Mouse (Mus musculus): ENCODE data around the gene Gm20521.

DNA sequence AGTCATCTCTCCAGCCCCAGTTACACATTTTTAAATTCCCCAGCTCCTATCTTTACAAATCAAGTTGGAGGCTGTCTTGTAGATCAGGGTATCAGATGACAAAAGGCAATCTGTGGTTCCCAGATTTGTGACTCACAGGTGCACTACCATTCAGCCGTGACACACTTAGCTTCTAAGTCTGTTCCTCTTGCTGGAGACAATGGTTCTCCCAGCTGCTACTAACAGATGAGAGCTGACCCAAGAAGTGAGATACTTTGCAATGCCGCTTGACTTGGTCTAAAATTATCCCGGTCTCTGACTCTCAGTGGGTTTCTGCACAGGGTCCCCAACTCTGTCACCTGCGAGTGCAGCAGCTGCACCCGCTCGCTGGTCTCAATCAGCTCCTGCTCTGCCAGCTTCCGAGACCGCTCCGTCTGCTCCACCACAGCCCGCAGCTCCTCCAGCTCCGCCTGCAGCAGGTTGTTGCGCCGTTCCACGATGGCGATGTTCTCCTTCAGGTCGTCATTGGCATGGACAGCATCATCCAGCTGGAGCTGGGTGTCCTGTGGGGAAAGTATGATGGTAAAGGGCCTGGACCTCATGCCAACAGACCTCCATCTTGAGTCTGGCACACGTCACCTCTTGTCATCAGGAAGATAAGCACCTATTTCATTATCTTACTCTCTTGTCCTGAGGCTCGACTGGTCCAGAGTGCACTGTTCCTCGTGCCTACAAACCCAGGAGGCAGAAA, 62.9 kb downstream of the Gm20521 start:
- no peak for TF ChIP-seq POLR2A (IDR thresholded peaks at IDR 0.05; ENCODE audit: control insufficient read depth, low read depth, low read length)
- TF ChIP-seq CTCF (IDR thresholded peaks at IDR 0.05; ENCODE audit: control insufficient read depth, insufficient read depth, insufficient replicate concordance, low read depth, low read length): no peak

All from testis, adult 2 months (tissue).